Mouse (Mus musculus) heart, postnatal 10 days (tissue): ENCODE measurements around the gene Ccdc125. TPM values are rescaled to one million over a fixed set of nuclear protein-coding genes. Genes with fewer than 3 reads are reported as not detected.
"Not testable (repeated sequence)": the region's sequence is repeated elsewhere in the genome, so short reads cannot be mapped to it uniquely, and the experiment has no call there.

ENCODE experiments used
- DNase-seq, 2 experiments: peaks; one replicate each; pipeline ENCODE4 v3.0.0; 2021
- intact Hi-C: fragments of 180-260 bp; cut with DNase I; formaldehyde crosslinking; loops from one replicate; pipeline ENCODE4 v1.15.1; 2025
- total RNA-seq, 2 experiments: library from RNA; stranded (reverse); gene quantifications; 2 replicates each; pipeline ENCODE4 v1.2.3; 2021

Ccdc125 gene
- total RNA-seq, 2 experiments from 2014 or later: 1.5 to 2.0 TPM

DNA sequence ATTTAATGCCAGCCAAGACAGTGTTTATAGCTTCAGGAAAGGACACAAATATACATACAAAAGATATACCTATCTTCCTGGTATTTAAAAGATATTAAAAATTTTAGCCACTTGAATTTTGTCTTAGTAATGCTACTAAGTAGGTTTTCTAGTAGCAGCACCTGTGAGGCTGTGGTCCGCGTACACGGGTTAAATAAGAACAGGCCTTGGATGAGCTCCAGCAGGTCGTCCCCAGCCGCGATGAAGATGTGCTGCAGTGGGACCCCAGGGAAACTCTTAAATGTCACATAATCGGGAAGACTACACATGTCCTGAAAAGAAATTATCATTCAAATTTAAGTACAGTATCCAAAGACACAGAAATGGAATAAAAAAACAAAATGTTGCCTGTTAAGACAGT lies 36.7 kb downstream of the Ccdc125 start:
- DNase-seq: no peak
- intact Hi-C loops: no loop called here

DNA sequence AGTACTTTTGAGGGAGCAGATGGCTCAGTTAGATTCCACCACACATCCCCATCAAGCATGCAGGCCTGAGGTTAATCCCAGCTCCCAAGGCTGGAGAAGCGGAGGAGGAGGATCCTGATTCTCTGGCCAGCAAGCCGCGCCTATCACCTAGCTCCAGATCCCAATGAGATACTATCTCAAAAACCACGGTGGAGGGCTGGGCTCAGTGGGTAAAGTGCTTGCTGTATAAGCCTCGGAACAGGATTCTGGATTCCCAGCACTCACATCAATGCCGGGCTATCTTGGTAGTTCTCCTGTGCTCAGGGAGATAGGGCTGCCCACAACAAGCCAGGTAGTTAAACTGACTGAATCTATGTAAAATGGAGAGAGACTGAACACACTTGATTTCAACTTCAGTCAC lies 46.0 kb downstream of the Ccdc125 start:
- DNase-seq: no peak
- intact Hi-C loops: no loop called here

GRCm38 (mm10) chr13:100721656-100722055 lies 52.1 kb downstream of the Ccdc125 start:
- intact Hi-C loops: no loop called here
- DNase-seq: no peak

GRCm38 (mm10) chr13:100724051-100724754 lies 54.7 kb downstream of the Ccdc125 start:
- intact Hi-C loops: no loop called here

GRCm38 (mm10) chr13:100725194-100725593 lies 55.7 kb downstream of the Ccdc125 start:
- intact Hi-C loops: no loop called here
- no peak for DNase-seq

More at GRCm38 (mm10) chr13:100724051-100724754, 54.7 kb downstream of the Ccdc125 start:
- peak in 1 of 2 experiments; percentile 35 for DNase-seq

- DNase-seq: no peak
- intact Hi-C loops: no loop called here
Measured at GRCm38 (mm10) chr13:100728086-100728485, 58.6 kb downstream of the Ccdc125 start.

- intact Hi-C loops, DNase-seq: not testable (repeated sequence)
Measured at GRCm38 (mm10) chr13:100728530-100728929, 59.0 kb downstream of the Ccdc125 start.

GRCm38 (mm10) chr13:100730153-100730860 lies 60.8 kb downstream of the Ccdc125 start:
- intact Hi-C loops: loop anchor here (1.0 to 5.0 kb wide), 2 partner anchors 14 to 78 kb away; partner anchors contain the start of genes Ak6, Mrps36, Rad17 and Taf9
- DNase-seq: peak in 1 of 2 experiments; percentile 39

GRCm38 (mm10) chr13:100730861-100731176 lies 61.3 kb downstream of the Ccdc125 start, which contains the start of gene Cdk7:
Cdk7 (minus strand) TSS chr13:100730939.
- intact Hi-C loops: loop anchor here (1.0 to 5.0 kb wide), 2 partner anchors 13 to 79 kb away; partner anchors contain the start of genes Ak6, Mrps36, Rad17 and Taf9
- DNase-seq: peak; percentile 95 to 96

DNA sequence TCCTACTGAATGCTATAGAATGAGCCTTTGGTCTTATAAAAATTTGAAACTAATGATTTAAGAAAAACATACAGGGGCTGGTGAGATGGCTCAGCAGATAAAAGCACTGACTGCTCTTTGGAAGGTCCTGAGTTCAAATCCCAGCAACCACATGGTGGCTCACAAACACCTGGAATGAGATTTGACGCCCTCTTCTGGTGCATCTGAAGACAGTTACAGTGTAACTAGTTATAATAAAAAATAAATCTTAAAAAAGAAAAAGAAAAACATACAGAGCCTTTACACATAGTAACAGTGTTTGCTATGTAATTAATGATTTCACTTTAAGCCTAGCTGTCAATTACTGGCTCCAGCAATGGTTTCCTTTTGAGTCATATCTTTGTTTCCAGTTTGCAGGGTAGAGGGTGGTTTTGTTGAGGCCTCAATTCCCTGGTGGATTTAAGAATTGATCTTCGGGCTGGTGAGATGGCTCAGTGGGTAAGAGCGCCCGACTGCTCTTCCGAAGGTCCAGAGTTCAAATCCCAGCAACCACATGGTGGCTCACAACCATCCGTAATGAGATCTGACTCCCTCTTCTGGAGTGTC lies 62.0 kb downstream of the Ccdc125 start:
- intact Hi-C loops: loop anchor here (5.0 kb wide), 1 partner anchor 79 kb away; the partner anchor contains the start of genes Ak6, Rad17 and Taf9
- DNase-seq: not testable (repeated sequence)

GRCm38 (mm10) chr13:100732756-100733155 lies 63.2 kb downstream of the Ccdc125 start:
- no peak for DNase-seq
- intact Hi-C loops: loop anchor here (5.0 kb wide), 1 partner anchor 80 kb away; the partner anchor contains the start of genes Ak6, Rad17 and Taf9

DNA sequence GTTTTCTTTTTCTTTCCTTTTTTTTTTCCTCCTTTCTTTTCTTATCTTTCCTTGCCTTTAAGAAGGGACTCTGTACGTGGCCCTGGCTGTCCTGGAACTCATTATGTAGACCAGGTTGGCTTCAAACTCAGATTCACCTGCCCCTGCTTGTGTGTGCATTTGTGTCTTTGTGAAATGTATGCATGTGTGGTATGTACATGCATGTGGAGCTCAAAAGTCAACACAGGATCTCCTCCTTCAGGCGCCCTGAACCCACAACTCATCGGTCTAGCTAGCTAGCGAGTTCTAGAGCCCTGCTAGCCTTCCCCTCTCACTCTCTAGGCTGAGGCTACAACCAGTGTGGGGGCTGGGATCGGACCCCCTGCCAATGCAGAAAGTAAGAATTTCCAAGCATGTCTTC lies 73.3 kb downstream of the Ccdc125 start:
- DNase-seq: peak in 1 of 2 experiments; percentile 5
- intact Hi-C loops: no loop called here

GRCm38 (mm10) chr13:100743346-100744035 lies 74.0 kb downstream of the Ccdc125 start:
- peak in 1 of 2 experiments; percentile 5 for DNase-seq
- intact Hi-C loops: loop anchor here (1.0 kb wide), 2 partner anchors 13 to 90 kb away; partner anchors contain the start of genes Cdk7 and Slc30a5

DNA sequence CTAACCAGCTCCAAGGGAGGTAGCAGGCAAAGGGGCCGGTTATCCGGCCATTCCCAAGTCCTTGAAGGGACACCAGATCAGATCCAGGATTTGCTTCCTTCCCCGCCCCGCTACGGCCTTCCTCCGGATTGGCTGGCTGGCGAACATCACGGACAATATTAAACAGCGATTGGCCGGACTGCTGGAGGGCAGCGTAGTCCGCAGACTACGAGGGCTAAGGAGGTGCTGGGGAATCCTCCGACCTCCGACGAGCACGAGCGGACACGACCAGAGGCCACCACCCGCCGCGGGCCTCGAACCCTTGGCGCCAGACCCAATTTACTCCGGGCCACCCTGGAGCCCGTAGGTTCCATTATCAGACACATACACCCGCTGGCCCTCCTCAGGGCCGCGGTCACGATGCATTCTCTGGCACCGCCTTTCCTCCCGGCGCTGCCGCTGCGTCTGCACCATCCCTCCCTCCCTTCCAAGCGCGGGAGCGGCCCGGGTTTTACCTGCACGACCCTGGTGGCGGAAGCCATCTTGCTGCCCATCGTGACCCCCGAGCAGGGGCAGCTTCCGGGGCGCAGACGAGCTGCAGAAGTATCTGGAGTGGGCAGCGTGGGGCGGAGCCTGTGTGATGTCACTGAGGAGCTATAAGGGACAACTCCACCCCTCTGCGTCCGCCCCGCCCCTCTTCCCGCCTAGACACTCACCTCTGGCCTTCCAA lies 74.7 kb downstream of the Ccdc125 start, which contains the start of gene Mrps36:
Gene Mrps36 (minus strand): TSS at position 624 of the 709 bp plus-strand sequence.
- intact Hi-C loops: loop anchor here (1.0 kb wide), 2 partner anchors 14 to 89 kb away; partner anchors contain the start of genes Cdk7 and Slc30a5
- DNase-seq: peak; percentile 96

- intact Hi-C loops: no loop called here
- DNase-seq: no peak
Measured at GRCm38 (mm10) chr13:100746090-100746489, 76.6 kb downstream of the Ccdc125 start.

Other genes with a start within 250 kb of the Ccdc125 start
- under 1 TPM in 1 of 2 experiments, not detected in 1; 0.07 TPM for gene Naip1, start 216.8 kb upstream of the Ccdc125 start, total RNA-seq
- 10 to 100 TPM; 22.6 to 25.2 TPM for gene Gtf2h2, start 177.1 kb upstream of the Ccdc125 start, total RNA-seq
- 1 to 10 TPM in 1 of 2 experiments, under 1 TPM in 1; 0.94 to 1.2 TPM for gene Ocln, start 117.0 kb upstream of the Ccdc125 start, total RNA-seq
- gene Marveld2, start 52.7 kb upstream of the Ccdc125 start, total RNA-seq: 1 to 10 TPM; 1.1 to 1.4 TPM
- 10 to 100 TPM; 77.7 to 78.5 TPM for gene Ak6, start 18.7 kb upstream of the Ccdc125 start, total RNA-seq
- gene Rad17, start 18.7 kb upstream of the Ccdc125 start, total RNA-seq: 10 to 100 TPM; 19.9 to 20.2 TPM
- 10 to 100 TPM; 14.7 to 16.8 TPM for gene Taf9, start 18.1 kb upstream of the Ccdc125 start, total RNA-seq
- 10 to 100 TPM; 29.5 to 34.8 TPM for gene Cdk7, start 61.2 kb downstream of the Ccdc125 start, total RNA-seq
- 100 to 1,000 TPM; 163 to 174 TPM for gene Mrps36, start 74.9 kb downstream of the Ccdc125 start, total RNA-seq
- 1 to 10 TPM; 2.1 to 2.8 TPM for gene Cenph, start 106.2 kb downstream of the Ccdc125 start, total RNA-seq
- 10 to 100 TPM; 19.3 to 27.8 TPM for gene Ccnb1, start 116.9 kb downstream of the Ccdc125 start, total RNA-seq
- gene Slc30a5, start 163.7 kb downstream of the Ccdc125 start, total RNA-seq: 10 to 100 TPM; 28.9 to 32.2 TPM